Mouse (Mus musculus) heart, embryonic 14.5 days (tissue): ENCODE results near the gene Atrx. TPM values are rescaled to one million over a fixed set of nuclear protein-coding genes. Genes with fewer than 3 reads are reported as not detected.

ENCODE experiments used
- ATAC-seq: fragments of 200-750 bp; cut with Nextera tagmentation; 2 replicates; pipeline ENCODE4 v1.8.0; 2017; ENCODE audit warnings: low read depth, moderate TSS enrichment; ENCODE audit not compliant: insufficient number of reproducible peaks, insufficient read depth, low FRiP score
- H3K27ac ChIP-seq, 2 experiments: fragments of 200-500 bp in 1 of 2; fragments of 300-500 bp in 1 of 2; sonication (generic) in 1 of 2; replicated peaks in 1 of 2; 2 replicates each; pipeline ENCODE4 v1.5.1; 2012 to 2014; ENCODE audit warnings: low read depth in 2 of 2, low read length in 2 of 2, control low read depth in 1 of 2, mild to moderate bottlenecking in 1 of 2, mixed read lengths in 1 of 2; ENCODE audit not compliant: control insufficient read depth in 1 of 2, insufficient read depth in 1 of 2
- H3K27me3 ChIP-seq: fragments of 300-500 bp; sonication (generic); 2 replicates; pipeline ENCODE4 v1.6.1; 2014; ENCODE audit warnings: mild to moderate bottlenecking, low read length, control low read depth; ENCODE audit not compliant: control insufficient read depth, insufficient read depth
- H3K36me3 ChIP-seq: fragments of 300-500 bp; sonication (generic); 2 replicates; pipeline ENCODE4 v1.6.1; 2014; ENCODE audit warnings: mild to moderate bottlenecking, control low read depth, low read length, mixed read lengths; ENCODE audit not compliant: control insufficient read depth, insufficient read depth
- H3K4me1 ChIP-seq, 2 experiments: fragments of 200-500 bp in 1 of 2; fragments of 300-500 bp in 1 of 2; sonication (generic) in 1 of 2; 2 replicates each; pipeline ENCODE4 v1.6.1; 2012 to 2014; ENCODE audit warnings: low read length in 2 of 2, control low read depth in 1 of 2, mixed read lengths in 1 of 2; ENCODE audit not compliant: control insufficient read depth in 2 of 2, insufficient read depth in 2 of 2
- H3K4me2 ChIP-seq: fragments of 300-500 bp; sonication (generic); 2 replicates; pipeline ENCODE4 v1.6.1; 2014; ENCODE audit warnings: mild to moderate bottlenecking, low read length
- H3K4me3 ChIP-seq, 2 experiments: fragments of 200-500 bp in 1 of 2; fragments of 300-500 bp in 1 of 2; sonication (generic) in 1 of 2; 2 replicates each; pipeline ENCODE4 v1.5.1; 2012 to 2014; ENCODE audit warnings: low read length in 2 of 2, mild to moderate bottlenecking in 2 of 2, control low read depth in 1 of 2, low read depth in 1 of 2, moderate library complexity in 1 of 2; ENCODE audit not compliant: control insufficient read depth in 1 of 2, insufficient read depth in 1 of 2
- H3K9ac ChIP-seq: fragments of 300-500 bp; sonication (generic); 2 replicates; pipeline ENCODE4 v1.6.1; 2014; ENCODE audit warnings: mild to moderate bottlenecking, low read length
- H3K9me3 ChIP-seq: fragments of 300-500 bp; sonication (generic); 2 replicates; pipeline ENCODE4 v1.6.1; 2016; ENCODE audit warnings: low read length, control low read depth; ENCODE audit not compliant: control insufficient read depth
- WGBS: fragments of 180-500 bp; shearing (Covaris S2); extraction: QIAGEN DNeasy Blood & Tissue Kit; methylation state at CpG from one replicate; pipeline ENCODE4 v1.1.7; 2014; 5-methylcytosine and 5-hydroxymethylcytosine counted together
- polyA plus RNA-seq: library from polyadenylated mRNA; unstranded; fragments of >200 nt; fragmentation: Nextera tagmentation; extraction: Ambion mirVana; gene quantifications from 2 replicates; pipeline ENCODE4 v1.2.1, GENCODE M21; 2014

Gene Atrx
- polyA plus RNA-seq, 1 experiment from 2014 or later, result 126 TPM

DNA sequence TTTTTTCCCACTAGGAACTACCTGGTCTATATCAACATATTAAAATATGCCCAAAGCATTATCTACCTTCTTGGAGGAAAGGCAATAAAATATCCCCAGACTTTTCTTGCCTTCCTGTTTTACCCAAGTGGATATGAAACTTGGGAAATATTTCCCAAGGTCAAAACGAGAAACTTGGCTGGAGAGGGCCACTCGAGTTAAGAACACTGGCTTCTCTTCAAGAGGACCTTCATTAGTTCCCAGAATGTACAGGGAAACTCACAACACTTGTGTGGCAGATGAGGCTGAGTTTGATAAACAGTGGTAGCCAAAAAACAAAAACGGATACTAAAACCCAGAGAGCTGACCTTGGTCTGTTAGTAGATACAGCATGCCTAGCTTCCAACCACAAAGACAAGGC, 17.5 kb downstream of the Atrx start:
- H3K4me1 ChIP-seq, result peaks cover 2 to 10% of the 10 kb centered on the region in 2 experiments; a peak in 1 of 4 replicates
- no peak overlapping the region for H3K4me2 ChIP-seq
- H3K9me3 ChIP-seq, result no peaks in the 10 kb centered on the region
- no peak overlapping the region for H3K27ac ChIP-seq
- H3K9ac ChIP-seq, result no peak overlapping the region
- no peaks in the 10 kb centered on the region for H3K27me3 ChIP-seq
- H3K4me3 ChIP-seq, result no peak overlapping the region
- ATAC-seq, result no peak
- H3K36me3 ChIP-seq, result no peaks in the 10 kb centered on the region
- WGBS, result 32% methylated on average over 3 of the region's 3 CpGs

DNA sequence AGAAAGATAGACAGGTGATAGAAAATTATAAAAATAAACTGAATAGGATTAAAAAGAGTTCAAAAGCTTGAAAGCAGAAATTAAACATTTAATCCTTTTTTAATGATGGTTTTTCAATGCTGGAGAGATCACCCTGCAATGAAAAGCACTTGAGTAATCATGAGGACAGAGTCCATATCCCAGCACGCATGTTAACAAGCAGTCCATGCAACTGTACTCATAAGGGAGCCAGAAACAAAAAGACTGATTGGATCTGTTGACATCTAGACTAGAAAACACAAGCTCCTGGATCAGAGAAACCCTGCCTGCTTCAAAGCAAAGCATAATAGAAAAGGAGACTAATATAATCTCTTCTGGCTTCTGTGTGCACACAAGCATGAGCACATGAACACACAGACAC, 27.6 kb downstream of the Atrx start:
- WGBS, result 69% methylated on average over 1 of the region's 1 CpGs
- Histone ChIP-seq H3K9ac (no peak overlapping the region), H3K4me3 (no peak overlapping the region), H3K36me3 (peaks cover 7% of the 10 kb centered on the region; the same call in 1 of the 2 replicates), H3K4me2 (no peak overlapping the region), H3K4me1 (no peaks in the 10 kb centered on the region), H3K9me3 (no peaks in the 10 kb centered on the region), H3K27ac (no peak overlapping the region), H3K27me3 (no peaks in the 10 kb centered on the region)
- no peak for ATAC-seq

DNA sequence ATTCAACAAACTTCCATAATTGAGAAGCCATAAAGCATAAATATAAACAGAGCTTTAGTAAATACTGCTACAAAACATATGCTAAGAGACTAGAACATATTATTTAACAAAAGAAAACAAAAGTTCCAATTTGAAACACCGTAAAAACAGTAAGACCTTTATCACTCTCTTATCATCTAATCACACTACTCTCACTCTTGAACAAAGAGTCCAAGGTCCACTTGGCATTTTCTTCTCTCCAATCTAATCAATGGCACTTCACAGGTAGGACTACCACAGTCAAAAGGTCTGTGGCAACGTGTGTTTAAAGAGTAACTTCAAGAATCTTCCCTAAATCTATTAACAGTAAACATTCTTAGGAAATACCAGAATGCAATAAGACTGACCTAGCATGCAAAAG, 42.3 kb downstream of the Atrx start:
- H3K9ac ChIP-seq, result no peak overlapping the region
- no peaks in the 10 kb centered on the region for H3K9me3 ChIP-seq
- no peak overlapping the region for H3K27ac ChIP-seq
- WGBS, result 64% methylated on average over 2 of the region's 2 CpGs
- no peaks in the 10 kb centered on the region for H3K4me1 ChIP-seq
- no peak overlapping the region for H3K4me2 ChIP-seq
- H3K4me3 ChIP-seq, result no peak overlapping the region
- ATAC-seq, result no peak
- H3K36me3 ChIP-seq, result 0 out of 2 replicates have a peak, but pooled peaks cover 9% of the 10 kb centered on the region
- H3K27me3 ChIP-seq, result no peaks in the 10 kb centered on the region

DNA sequence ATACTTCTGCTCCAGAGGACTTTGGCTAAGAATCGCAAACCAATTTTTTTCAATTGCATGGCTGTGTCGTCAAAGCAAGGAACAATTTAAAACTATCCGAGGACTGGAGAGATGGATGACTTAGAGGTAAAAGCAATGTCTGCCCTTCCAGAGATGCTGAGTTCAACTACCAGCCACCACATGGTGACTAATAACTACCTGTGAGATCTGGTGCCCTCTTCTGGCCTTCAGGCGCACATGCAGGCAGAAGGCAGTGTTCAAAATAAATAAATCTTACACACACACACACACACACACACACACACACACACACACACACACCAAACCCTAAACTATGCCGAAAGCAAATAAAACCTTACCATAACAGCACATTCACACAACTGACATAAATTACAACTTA, 64.8 kb downstream of the Atrx start:
- no peak overlapping the region for H3K9ac ChIP-seq
- no peaks in the 10 kb centered on the region for H3K4me1 ChIP-seq
- H3K27ac ChIP-seq, result no peak overlapping the region
- no peaks in the 10 kb centered on the region for H3K9me3 ChIP-seq
- no peak overlapping the region for H3K4me3 ChIP-seq
- H3K27me3 ChIP-seq, result no peaks in the 10 kb centered on the region
- no peak overlapping the region for H3K4me2 ChIP-seq
- 77% methylated on average over 5 of the region's 5 CpGs for WGBS
- H3K36me3 ChIP-seq, result peaks cover 17% of the 10 kb centered on the region
- ATAC-seq, result no peak

DNA sequence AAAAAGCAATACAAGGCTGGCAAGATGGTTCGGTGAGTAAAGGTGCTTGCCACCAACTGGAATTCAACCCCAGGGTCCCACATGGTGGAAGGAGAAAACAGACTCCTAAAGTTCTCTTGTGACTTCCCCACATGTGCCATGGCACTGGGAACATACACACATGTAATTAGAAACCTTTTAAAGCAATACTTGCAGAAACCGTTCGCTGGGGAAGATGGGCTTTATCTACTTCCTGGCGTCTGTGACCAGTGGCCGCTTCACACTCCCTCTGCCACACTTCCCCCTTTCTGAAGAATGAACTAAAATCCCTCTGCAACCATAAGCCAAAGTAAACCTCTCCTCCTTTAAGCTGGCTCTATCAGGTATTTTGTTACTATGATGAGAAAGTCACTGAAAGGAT, 104.7 kb downstream of the Atrx start:
- ATAC-seq, result no peak
- WGBS, result 71% methylated on average over 5 of the region's 5 CpGs
- no peak overlapping the region for H3K4me3 ChIP-seq
- no peak overlapping the region for H3K4me2 ChIP-seq
- H3K36me3 ChIP-seq, result peaks cover 49% of the 10 kb centered on the region
- H3K27me3 ChIP-seq, result no peaks in the 10 kb centered on the region
- H3K4me1 ChIP-seq, result no peaks in the 10 kb centered on the region
- no peaks in the 10 kb centered on the region for H3K9me3 ChIP-seq
- H3K9ac ChIP-seq, result no peak overlapping the region
- H3K27ac ChIP-seq, result no peak overlapping the region

DNA sequence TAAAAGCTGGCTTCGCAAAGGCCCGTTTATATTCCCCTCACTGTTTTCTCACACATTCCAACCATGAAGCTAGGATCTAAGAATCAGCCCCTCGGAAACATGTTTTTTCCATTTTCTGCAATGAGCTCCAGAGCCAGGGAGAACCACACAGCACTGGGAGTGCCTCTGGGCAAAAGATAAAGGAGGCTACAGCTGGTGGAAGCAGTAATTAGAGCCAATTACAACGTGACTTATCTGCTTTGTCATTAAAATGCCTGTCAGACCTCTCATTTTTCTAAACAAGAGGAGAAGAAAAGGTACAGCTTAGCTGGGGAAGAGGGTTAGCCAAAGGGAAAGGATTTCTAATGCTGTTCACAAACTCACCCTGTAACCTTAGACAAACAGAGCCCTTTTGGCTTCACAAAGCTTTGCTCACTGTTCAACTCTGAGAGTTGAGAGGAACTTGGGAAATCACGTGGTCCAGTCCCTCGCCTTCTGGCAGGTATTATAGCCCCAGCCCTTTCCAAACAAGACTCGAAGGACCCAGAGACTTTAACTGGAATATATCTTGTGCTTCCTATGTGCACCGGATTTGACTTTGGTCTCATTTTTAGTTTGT, 134.3 kb downstream of the Atrx start:
- no peak overlapping the region for H3K4me3 ChIP-seq
- no peak for ATAC-seq
- H3K9me3 ChIP-seq, result no peaks in the 10 kb centered on the region
- no peak overlapping the region for H3K9ac ChIP-seq
- H3K27me3 ChIP-seq, result no peaks in the 10 kb centered on the region
- H3K4me2 ChIP-seq, result no peak overlapping the region
- H3K27ac ChIP-seq, result no peak overlapping the region
- WGBS, result 58% methylated on average over 8 of the region's 8 CpGs
- 0 out of 2 replicates have a peak, but pooled peaks cover under 1% of the 10 kb centered on the region for H3K36me3 ChIP-seq
- H3K4me1 ChIP-seq, result no peaks in the 10 kb centered on the region

DNA sequence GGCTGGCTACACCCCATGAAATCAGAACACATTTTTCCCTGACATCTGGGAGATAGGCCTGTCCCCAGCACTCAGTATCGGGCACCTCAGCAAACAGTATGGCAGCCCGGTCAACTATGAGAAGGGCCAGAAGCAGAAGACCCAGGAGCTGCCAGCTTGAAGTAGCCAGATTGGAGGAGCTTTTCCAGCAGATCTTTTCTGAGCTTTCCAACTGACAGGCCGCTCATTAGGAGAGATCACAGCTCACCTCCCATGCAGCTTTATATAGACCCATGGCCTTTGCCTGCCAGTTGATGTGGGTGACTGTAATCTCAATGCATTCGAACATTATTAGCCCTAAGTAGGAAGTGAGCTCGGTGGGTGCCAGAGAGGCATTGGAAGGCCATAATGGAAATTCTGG, 155.9 kb downstream of the Atrx start:
- no peaks in the 10 kb centered on the region for H3K27me3 ChIP-seq
- H3K9ac ChIP-seq, result no peak overlapping the region
- 56% methylated on average over 5 of the region's 5 CpGs for WGBS
- H3K9me3 ChIP-seq, result no peaks in the 10 kb centered on the region
- peak overlapping the region; percentile 22 to 28; a peak in 2 of 4 replicates for H3K27ac ChIP-seq
- H3K4me2 ChIP-seq, result no peak overlapping the region
- no peaks in the 10 kb centered on the region for H3K36me3 ChIP-seq
- ATAC-seq, result no peak
- H3K4me3 ChIP-seq, result no peak overlapping the region
- peaks cover 6% of the 10 kb centered on the region in 2 experiments; a peak in 2 of 4 replicates for H3K4me1 ChIP-seq

DNA sequence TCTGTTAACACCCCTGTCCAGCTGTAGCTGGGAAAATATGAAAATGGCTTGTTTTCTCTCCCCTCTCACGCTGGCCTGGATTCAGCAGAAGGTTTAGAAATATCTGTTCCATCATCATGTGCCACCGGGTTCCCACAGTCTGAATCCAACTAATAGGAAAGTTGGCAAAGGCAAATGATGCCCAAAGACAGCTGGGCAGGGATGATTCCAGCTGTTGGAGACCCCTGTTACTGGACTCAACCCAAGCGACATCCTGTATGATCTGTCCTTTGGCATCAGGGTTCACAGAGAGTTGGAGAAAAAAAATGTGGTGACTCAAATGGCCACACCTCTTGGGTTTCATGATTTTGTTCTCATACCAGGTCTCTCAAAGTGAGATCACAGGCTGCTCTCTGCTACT, 161.3 kb downstream of the Atrx start:
- Histone ChIP-seq H3K9ac (no peak overlapping the region), H3K4me2 (no peak overlapping the region), H3K4me3 (no peak overlapping the region), H3K27me3 (peaks cover 15% of the 10 kb centered on the region), H3K36me3 (no peaks in the 10 kb centered on the region), H3K9me3 (no peaks in the 10 kb centered on the region), H3K4me1 (peaks cover 0 to 5% of the 10 kb centered on the region in 2 experiments; a peak in 2 of 4 replicates), H3K27ac (no peak overlapping the region)
- WGBS, result 69% methylated on average over 3 of the region's 3 CpGs
- no peak for ATAC-seq
